Mouse (Mus musculus) E14TG2a.4 (cell line): ENCODE measurements around the gene Gng7.

Experiments used
- H3K27me3 ChIP-seq: 2 replicates; pipeline ENCODE4 v1.6.1; 2014; ENCODE audit warnings: low read length, control low read depth; ENCODE audit not compliant: insufficient read depth
- H3K36me3 ChIP-seq: 2 replicates; pipeline ENCODE4 v1.6.1; 2014; ENCODE audit warnings: low read length, control low read depth; ENCODE audit not compliant: insufficient read depth
- H3K4me1 ChIP-seq: replicated peaks from 2 replicates; pipeline ENCODE4 v1.6.1; 2014; ENCODE audit warnings: low read depth, low read length, control low read depth
- H3K4me3 ChIP-seq: replicated peaks from 2 replicates; pipeline ENCODE4 v1.5.1; 2014; ENCODE audit warnings: mild to moderate bottlenecking, low read length
- H3K9me3 ChIP-seq: 2 replicates; pipeline ENCODE4 v1.6.1; 2014; ENCODE audit warnings: low read length, control low read depth
- CTCF ChIP-seq: conservative IDR thresholded peaks from 2 replicates; pipeline ENCODE4 v1.5.1; 2014; ENCODE audit warnings: low read length
- NANOG ChIP-seq: IDR thresholded peaks from 2 replicates; pipeline ENCODE4 v1.6.1; 2014; ENCODE audit warnings: borderline replicate concordance, low read length, mixed read lengths
- POU5F1 ChIP-seq: IDR thresholded peaks from 2 replicates; pipeline ENCODE4 v1.6.1; 2014; ENCODE audit warnings: low read length, borderline replicate concordance

Gng7 gene

DNA sequence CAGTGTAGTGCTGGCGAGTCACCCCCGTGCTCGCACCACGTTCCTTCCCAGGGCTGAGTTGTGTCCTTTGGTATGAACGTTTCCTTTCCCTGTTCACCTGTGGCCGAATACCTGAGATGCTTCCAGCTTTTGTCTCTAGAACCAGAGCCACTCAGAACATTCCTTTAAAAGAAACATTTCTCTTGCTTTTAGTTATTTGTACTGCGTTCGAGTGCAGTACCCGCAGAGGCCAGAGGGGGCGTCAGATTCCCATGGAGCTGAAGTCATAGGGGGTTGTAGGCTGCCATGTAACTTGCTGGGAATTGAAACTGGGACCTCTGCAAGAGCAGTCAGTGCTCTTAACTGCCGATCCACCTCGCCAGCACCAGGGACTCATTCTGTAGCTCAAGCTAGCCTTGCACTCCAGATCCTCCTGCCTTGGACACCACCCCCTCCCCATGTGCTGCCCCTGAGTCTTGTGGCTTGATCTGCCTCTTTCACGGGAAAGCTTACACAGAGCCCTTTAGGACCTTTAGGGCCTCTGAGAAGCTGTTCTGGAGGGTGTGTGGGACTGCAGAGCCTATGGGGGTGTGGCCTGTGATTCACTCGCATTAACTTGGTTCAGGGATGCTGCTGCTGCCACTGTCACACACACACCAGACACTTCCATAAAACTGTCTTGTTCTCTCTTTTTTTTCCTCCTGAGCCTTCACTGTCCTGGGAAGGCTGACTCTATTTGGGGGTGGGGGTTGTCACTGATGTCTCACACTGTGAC, 67.9 kb downstream of the Gng7 start:
- no peaks in the 10 kb centered on the region for H3K36me3 ChIP-seq
- peak overlapping the region; percentile 71 for H3K4me3 ChIP-seq
- peak; percentile 96 for TF ChIP-seq CTCF
- no peak for TF ChIP-seq POU5F1
- H3K9me3 ChIP-seq: no peaks in the 10 kb centered on the region
- H3K4me1 ChIP-seq: peaks cover 96% of the 10 kb centered on the region
- no peaks in the 10 kb centered on the region for H3K27me3 ChIP-seq

DNA sequence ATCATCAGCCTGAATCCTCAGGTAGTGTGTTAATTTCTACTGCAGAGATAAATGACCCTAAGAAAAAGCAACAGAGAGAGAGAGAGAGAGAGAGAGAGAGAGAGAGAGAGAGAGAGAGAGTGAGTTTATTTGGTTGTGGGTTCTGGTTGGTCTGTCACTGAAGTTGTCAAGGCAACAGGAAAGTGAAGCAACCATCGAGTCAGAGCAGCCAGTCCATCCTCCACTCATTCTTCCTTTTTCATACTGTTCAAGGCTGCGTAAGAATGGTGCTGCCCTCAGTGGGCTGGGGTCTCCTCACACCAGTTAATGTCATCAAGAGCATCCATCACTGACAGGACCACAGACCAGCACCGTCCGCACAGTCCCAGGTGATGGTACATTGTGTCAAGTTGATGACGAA, 70.5 kb downstream of the Gng7 start:
- H3K4me3 ChIP-seq: no peak overlapping the region
- H3K27me3 ChIP-seq: no peaks in the 10 kb centered on the region
- no peaks in the 10 kb centered on the region for H3K9me3 ChIP-seq
- peaks cover 96% of the 10 kb centered on the region for H3K4me1 ChIP-seq
- no peak for TF ChIP-seq NANOG
- TF ChIP-seq POU5F1: no peak
- TF ChIP-seq CTCF: no peak
- H3K36me3 ChIP-seq: no peaks in the 10 kb centered on the region

GRCm38 (mm10) chr10:80943701-80944100, 71.0 kb downstream of the Gng7 start:
- no peak overlapping the region for H3K4me3 ChIP-seq
- TF ChIP-seq NANOG: no peak
- no peak for TF ChIP-seq POU5F1
- TF ChIP-seq CTCF: no peak

DNA sequence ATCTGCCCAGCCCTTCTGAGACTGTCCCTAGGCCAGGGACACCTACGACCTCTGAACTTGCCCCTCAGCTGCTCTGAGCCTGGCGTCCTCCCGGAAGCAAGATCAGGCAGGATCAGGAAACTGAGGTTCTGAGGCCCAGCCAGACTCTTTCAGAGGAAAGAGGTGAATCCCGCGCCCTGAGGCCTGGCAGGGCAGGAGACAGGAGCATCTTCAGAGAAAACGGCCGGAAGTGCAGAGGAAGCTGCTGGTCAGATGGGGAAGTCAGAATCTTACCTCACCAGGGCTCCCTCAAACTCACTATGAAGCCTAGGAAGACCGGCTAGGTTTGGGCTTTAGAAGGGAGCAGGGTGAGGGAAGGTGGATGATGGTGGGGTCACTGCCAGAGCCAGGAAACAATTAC, 71.8 kb downstream of the Gng7 start:
- H3K4me3 ChIP-seq: 0 out of 2 replicates have a peak overlapping the region, but pooled peaks have one; percentile 21
- H3K27me3 ChIP-seq: no peaks in the 10 kb centered on the region
- no peak for TF ChIP-seq NANOG
- no peak for TF ChIP-seq POU5F1
- no peak for TF ChIP-seq CTCF
- no peaks in the 10 kb centered on the region for H3K36me3 ChIP-seq
- H3K9me3 ChIP-seq: no peaks in the 10 kb centered on the region
- H3K4me1 ChIP-seq: peaks cover 96% of the 10 kb centered on the region

More at GRCm38 (mm10) chr10:80943701-80944100, 71.0 kb downstream of the Gng7 start:
- no peaks in the 10 kb centered on the region for H3K9me3 ChIP-seq
- H3K4me1 ChIP-seq: peaks cover 96% of the 10 kb centered on the region
- H3K36me3 ChIP-seq: no peaks in the 10 kb centered on the region
- H3K27me3 ChIP-seq: no peaks in the 10 kb centered on the region

- no peaks in the 10 kb centered on the region for H3K9me3 ChIP-seq
- H3K27me3 ChIP-seq: peaks cover 18% of the 10 kb centered on the region
- H3K36me3 ChIP-seq: no peaks in the 10 kb centered on the region
- H3K4me1 ChIP-seq: peaks cover 94% of the 10 kb centered on the region
- no peak for TF ChIP-seq NANOG
- peak overlapping the region; percentile 70 for H3K4me3 ChIP-seq
Observed at GRCm38 (mm10) chr10:80940988-80941347, 73.8 kb downstream of the Gng7 start.

- Histone ChIP-seq H3K9me3 (no peaks in the 10 kb centered on the region), H3K4me1 (peaks cover 94% of the 10 kb centered on the region), H3K27me3 (peaks cover 22% of the 10 kb centered on the region), H3K36me3 (no peaks in the 10 kb centered on the region), H3K4me3 (peak overlapping the region; percentile 70)
- TF ChIP-seq POU5F1 (no peak), CTCF (no peak), NANOG (no peak)
Observed at GRCm38 (mm10) chr10:80940320-80940987, 74.3 kb downstream of the Gng7 start.

GRCm38 (mm10) chr10:80939671-80940070, 75.1 kb downstream of the Gng7 start:
- Histone ChIP-seq H3K9me3 (no peaks in the 10 kb centered on the region), H3K4me1 (peaks cover 98% of the 10 kb centered on the region), H3K36me3 (no peaks in the 10 kb centered on the region), H3K4me3 (peak overlapping the region; percentile 70), H3K27me3 (peaks cover 22% of the 10 kb centered on the region)
- no peak for TF ChIP-seq POU5F1
- no peak for TF ChIP-seq NANOG
- no peak for TF ChIP-seq CTCF

- no peaks in the 10 kb centered on the region for H3K36me3 ChIP-seq
- peaks cover 28% of the 10 kb centered on the region for H3K27me3 ChIP-seq
- no peaks in the 10 kb centered on the region for H3K9me3 ChIP-seq
- peaks cover 99% of the 10 kb centered on the region for H3K4me1 ChIP-seq
- peak overlapping the region; percentile 70 for H3K4me3 ChIP-seq
- no peak for TF ChIP-seq POU5F1
- TF ChIP-seq CTCF: no peak
- no peak for TF ChIP-seq NANOG
Observed at GRCm38 (mm10) chr10:80938831-80939550, 75.8 kb downstream of the Gng7 start.

DNA sequence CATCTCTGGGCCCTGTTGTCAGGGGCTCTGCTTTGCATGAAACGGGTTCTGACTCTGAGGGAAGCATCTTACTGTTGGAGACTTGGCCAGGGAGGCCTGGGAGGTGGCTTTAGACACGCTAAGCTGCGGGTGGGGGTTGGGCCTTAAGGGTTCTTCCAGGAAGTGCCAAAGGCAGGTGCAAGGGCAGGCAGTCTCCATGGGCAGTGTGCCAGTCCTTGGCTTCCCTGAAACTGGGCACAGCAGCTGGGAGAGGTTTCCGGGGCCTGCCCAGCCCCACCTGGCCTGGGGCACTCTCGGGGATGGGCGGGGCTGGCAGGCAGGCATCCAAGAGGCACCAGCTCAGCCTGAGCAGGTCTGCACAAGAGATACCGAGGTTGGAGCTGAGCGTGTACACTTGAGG, 77.1 kb downstream of the Gng7 start:
- TF ChIP-seq CTCF (no peak), POU5F1 (no peak), NANOG (no peak)
- H3K36me3 ChIP-seq: no peaks in the 10 kb centered on the region
- peaks cover 99% of the 10 kb centered on the region for H3K4me1 ChIP-seq
- peak overlapping the region; percentile 71 for H3K4me3 ChIP-seq
- peaks cover 35% of the 10 kb centered on the region for H3K27me3 ChIP-seq
- no peaks in the 10 kb centered on the region for H3K9me3 ChIP-seq
